Mouse (Mus musculus): ENCODE results near the gene Olfr1404.
"Not testable (repeated sequence)": the region's sequence is repeated elsewhere in the genome, so short reads cannot be mapped to it uniquely, and the experiment has no call there.

Olfr1404 gene

DNA sequence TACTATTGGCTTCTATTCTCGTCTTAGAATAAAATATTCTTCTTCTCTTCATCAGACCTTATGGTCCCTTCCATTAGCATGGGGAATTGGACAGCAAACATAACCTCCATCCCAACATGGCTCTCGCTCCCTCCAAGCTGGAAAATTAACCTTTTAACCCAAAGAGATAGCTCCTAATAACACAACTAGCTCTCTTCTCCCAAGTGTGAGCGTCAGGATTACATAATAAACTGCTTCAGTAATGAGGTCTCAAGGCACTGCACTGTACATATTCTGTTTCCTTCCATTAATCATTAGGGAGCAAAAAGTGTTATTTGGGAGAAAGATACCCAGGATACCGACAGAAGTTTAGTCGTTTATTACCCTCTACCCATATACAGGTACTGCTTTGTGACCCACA, at the start of gene Olfr1404:
Olfr1404 (plus strand) TSS at position 301 of the 400 bp plus-strand sequence.
- DNase-seq (ENCODE audit: low spot score), result no peak

DNA sequence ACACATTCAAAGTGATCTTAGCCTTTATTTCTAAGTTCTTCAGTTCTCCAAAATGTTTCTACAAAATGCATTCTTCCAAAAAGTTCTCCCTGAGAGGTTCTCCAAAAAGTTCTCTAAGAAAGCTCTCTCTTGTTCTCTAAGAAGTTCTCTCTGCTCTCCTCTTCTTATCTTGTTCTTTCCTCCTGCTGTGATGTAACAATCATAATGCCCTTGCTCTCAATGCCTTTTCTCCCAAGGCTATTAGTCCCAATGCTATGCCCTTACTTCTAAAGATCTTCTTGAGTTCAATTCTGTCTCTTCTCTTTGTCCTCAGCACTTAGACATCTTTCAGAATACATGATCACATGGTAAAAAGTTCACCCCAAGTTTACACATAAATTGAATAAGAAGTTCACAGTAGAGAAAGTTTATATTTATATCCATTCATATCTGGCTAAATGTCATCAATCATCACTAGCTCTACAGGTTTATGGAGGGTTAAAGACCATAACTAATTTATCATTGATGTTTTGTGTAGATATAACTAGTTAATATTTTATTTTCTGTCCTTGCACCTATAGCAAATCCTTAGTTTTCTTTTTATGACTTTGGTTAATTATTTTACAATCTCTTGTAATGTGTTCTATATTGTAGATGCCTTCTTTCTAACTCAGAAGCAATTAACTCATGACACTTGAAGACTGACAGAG, 37.9 kb upstream of the Olfr1404 start:
- no peak for DNase-seq (ENCODE audit: low spot score)

GRCm38 (mm10) chr1:173190540-173190939, 21.7 kb upstream of the Olfr1404 start, which contains the start of gene Olfr1406:
Olfr1406 (minus strand) TSS chr1:173190640.
- DNase-seq (ENCODE audit: low spot score), result no peak

GRCm38 (mm10) chr1:173192059-173192458, 20.1 kb upstream of the Olfr1404 start:
- no peak for DNase-seq (ENCODE audit: low spot score)

- no peak for DNase-seq (ENCODE audit: low spot score)
Observed at GRCm38 (mm10) chr1:173196359-173196758, 15.8 kb upstream of the Olfr1404 start.

DNA sequence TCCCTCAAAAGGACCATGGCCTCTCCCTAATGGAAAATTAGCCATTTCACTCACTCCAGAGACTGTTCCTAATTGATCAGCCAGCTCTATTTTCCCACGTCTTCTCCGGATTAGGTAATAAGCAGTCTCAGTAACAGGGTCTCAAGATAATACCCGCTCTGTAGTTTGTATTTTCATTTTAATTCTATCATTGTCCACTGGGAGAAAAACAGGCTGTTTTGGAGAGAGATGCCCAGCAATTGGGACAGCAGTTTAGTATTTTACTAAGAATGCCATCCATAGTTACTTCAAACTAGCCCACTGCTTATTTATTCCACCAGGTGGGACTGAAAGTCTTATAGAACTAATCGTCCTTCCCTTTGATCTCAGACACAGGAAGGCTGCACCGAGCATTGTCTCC, 14.7 kb upstream of the Olfr1404 start, which contains the start of gene Olfr218:
Olfr218 (plus strand) TSS at position 301 of the 400 bp plus-strand sequence.
- DNase-seq (ENCODE audit: low spot score), result no peak

DNA sequence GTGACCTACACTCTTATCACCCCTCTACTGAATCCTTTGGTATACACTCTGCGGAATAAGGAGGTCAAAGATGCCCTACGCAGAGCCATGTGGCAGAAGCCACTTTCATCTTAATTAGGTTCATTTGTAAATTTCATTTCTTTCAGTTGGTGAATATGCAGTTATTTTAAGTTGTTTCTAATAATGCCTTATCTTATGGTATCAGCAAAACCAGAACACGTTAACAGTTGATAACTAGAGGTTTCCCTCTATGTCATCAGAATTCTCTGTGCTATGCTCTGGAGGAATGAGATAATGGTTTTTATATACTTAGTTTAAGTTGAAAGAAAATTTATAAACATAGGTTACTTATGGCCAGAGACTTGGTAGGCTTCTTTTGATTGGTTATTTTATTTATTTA, 4.3 kb downstream of the Olfr1404 start:
- no peak for DNase-seq (ENCODE audit: low spot score)

DNA sequence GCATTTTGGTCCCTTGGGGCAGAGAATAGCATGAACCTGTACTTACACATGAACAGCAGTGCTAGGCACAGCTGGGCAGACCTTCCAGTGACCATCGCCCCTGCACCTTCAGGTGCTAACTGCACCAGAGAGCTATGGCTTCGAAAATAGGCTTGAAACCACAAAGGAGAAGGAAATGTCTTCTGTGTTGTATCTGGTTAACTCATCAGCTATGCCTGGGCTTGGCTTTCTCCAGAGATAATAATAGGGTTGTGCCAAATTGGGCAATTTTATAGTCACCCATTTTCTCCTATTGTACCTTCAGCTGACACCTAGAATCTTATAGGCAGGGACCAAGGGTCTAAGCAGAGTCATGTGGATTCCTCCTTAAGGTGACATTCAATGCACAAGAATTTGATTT, 14.9 kb downstream of the Olfr1404 start, which contains the start of gene Fcer1a:
Fcer1a (minus strand) TSS at position 134 of the 400 bp plus-strand sequence.
- no peak for DNase-seq (ENCODE audit: low spot score)

DNA sequence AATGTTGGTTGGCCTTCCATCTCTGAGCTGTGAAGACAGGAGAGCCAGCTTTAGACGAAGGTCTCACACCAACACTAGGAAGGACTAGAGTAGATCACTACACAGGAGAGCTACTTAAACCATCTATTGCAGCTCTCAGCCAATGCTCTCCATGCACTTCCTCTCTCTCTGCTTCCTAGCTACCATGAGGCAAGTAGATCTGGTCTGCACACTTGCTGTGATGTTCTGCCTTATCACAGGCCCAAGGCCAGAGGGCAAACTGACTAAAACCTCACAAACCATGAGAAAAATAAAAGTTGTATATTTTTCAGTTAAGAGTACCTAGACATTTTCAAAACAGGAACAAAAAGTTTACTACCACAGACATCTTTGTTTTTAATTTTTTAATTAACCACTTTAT, 24.8 kb downstream of the Olfr1404 start:
- not testable (repeated sequence) for DNase-seq (ENCODE audit: low spot score)

DNA sequence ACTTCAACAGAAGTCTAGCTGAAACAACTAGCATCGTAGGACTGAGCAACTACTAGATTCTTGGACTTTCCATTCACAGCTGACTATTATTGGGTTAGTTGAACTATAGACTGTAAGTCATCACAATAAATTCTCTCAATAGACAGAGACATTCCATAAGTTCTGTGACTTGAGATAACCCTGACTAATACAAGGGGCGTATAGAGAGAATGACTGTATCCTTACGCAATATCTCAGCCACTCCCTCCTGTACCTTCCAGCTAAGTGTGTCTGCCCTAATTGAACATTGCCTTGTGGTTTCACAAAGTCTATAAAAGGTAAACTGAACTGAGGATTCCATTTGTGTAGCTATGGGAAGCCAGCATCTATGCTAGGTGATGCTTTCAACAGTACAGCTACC, 37.7 kb downstream of the Olfr1404 start:
- no peak for DNase-seq (ENCODE audit: low spot score)

DNA sequence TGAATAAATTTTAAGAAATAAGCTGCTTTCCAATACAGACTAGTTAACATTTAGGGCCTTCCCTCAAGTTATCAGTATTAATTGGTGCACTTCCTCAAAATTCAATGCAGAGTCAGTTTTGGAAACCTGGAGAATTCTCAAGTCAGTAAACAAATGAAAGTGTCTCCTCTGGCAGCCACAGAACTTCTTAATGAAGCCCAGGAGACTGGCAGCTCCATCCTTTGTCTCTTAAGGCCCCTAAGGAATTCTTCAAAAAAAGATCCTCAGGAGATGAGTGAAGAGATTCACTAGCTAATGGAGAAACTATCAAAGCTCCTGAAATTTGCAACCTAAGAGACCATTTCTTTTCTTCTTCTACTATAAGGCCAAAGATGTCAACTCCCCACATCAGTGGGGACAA, 53.5 kb downstream of the Olfr1404 start, which contains the start of gene Olfr418:
Olfr418 (plus strand) TSS at position 301 of the 400 bp plus-strand sequence.
- no peak for DNase-seq (ENCODE audit: low spot score)
